Mouse (Mus musculus) C2C12 (cell line): ENCODE measurements at regions not wholly inside any gene's neighbourhood (a gene's known extent, or its start where the extent isn't known, plus 50 kb on each side); places are given as distances from the start of the nearest gene placed in this dataset.

Source experiments
- CEBPB ChIP-seq: IDR thresholded peaks from one replicate; pipeline ENCODE4 v1.6.1; 2011; ENCODE audit warnings: low read depth, mild to moderate bottlenecking, control low read depth, moderate library complexity
- CTCF ChIP-seq: IDR thresholded peaks from one replicate; pipeline ENCODE4 v1.5.1; 2011; ENCODE audit not compliant: control insufficient read depth, insufficient read depth, insufficient read length
- FOSL1 ChIP-seq: IDR thresholded peaks from one replicate; pipeline ENCODE4 v1.8.0; 2011; ENCODE audit warnings: mild to moderate bottlenecking, low read length; ENCODE audit not compliant: poor library complexity, insufficient read depth, severe bottlenecking
- MAX ChIP-seq: IDR thresholded peaks from one replicate; pipeline ENCODE4 v1.6.1; 2011; ENCODE audit warnings: mild to moderate bottlenecking, control low read depth
- MYOD1 ChIP-seq: IDR thresholded peaks from one replicate; pipeline ENCODE4 v1.6.1; 2011; ENCODE audit warnings: low read depth; ENCODE audit not compliant: control insufficient read depth, insufficient read length
- MYOG ChIP-seq: IDR thresholded peaks from one replicate; pipeline ENCODE4 v1.6.1; 2011; ENCODE audit not compliant: control insufficient read depth, insufficient read length; ENCODE audit errors: extremely low read depth
- USF1 ChIP-seq: IDR thresholded peaks from one replicate; pipeline ENCODE4 v1.6.1; 2011; ENCODE audit warnings: low read depth, mild to moderate bottlenecking, control low read depth, moderate library complexity

DNA sequence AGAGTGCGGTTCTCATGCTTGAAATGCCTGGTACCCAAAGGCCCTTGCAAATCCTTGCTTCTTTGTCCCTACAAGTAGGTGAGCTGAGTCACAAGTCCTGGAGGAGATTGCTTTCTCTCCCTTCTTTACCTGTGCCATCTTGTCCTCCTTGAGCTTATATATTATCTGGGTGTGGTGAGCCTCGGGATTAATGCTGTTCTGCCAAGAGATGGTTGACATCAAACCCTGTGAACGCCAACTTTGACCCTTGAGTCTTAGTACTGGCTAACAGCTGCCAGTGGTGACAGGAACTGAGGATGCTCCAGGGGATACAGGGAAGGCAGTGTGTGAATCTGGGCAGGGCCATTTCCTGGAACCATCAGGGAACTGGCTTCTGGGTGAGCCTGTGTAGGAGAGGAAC lies 1160.5 kb upstream of the A1bg start:
- no peak for TF ChIP-seq CTCF
- no peak for TF ChIP-seq USF1
- no peak for TF ChIP-seq MYOG
- TF ChIP-seq CEBPB = no peak
- no peak for TF ChIP-seq MYOD1
- no peak for TF ChIP-seq MAX
- no peak for TF ChIP-seq FOSL1
